Mouse (Mus musculus): ENCODE measurements around the gene Pxdn. TPM values are rescaled to one million over a fixed set of nuclear protein-coding genes. Genes with fewer than 3 reads are reported as not detected.

Pxdn gene
- polyA plus RNA-seq, 1 experiment from 2014 or later, result 43.1 TPM

DNA sequence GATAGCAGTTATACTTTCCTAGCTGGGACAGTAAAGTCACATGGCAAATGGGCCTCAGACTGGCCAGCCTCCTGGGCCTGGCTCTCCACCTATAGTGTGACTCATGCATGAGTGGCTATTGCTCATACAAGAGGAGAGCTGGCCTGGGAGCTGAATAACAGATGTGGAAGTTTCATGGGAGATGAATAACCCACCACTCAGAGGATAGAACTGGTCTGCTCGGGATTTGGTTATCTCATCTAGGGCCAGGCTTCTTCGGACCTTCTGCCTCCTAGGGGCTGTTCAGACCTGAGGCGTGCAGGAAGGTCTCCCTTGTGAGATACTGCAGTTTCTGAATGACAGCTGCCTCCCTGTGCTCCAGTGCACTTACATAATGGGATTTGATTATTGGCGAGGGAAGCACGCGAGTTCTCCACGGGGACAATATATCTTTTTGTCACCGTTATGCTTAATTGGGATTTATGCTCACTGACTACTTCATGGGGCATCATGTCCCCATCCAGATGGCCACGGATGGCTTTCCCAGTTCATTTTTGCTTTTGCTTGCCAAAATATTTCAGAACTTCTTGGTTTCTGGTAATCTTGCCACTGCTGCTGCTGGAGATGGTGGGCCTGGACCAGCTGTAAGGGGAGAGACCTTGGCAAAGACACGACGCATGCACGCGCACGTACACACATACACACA is 66.4 kb downstream of the Pxdn start:
- peak; percentile 58 for ATAC-seq (ENCODE audit: low FRiP score)
- H3K9me3 ChIP-seq, result no peaks in the 10 kb centered on the region
- peak overlapping the region; percentile 78 for H3K27ac ChIP-seq
- no peaks in the 10 kb centered on the region for H3K27me3 ChIP-seq
- H3K36me3 ChIP-seq, result peaks cover 88% of the 10 kb centered on the region
- 49% methylated on average over 14 of the region's 14 CpGs for WGBS
- H3K4me1 ChIP-seq (replicated peaks), result peaks cover 17% of the 10 kb centered on the region
- H3K4me2 ChIP-seq, result no peak overlapping the region
- H3K9ac ChIP-seq, result no peak overlapping the region
- no peak overlapping the region for H3K4me3 ChIP-seq

DNA sequence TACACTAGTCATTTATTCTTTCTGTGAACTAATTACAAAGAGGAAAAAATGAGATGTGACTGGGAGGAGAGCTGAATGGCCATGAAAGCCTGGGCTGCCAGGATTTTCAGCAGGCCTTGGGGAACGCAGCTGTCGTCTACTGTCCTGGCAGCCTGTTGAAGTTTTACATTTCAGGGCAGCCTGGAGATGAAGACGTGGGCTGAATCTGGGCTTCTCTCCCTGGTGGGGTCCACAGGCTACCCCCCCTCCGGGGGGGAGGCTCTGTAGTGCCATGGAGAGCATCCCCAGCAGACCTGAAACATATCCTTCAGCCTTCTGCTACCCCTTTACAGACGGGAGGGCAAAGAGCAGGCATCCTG is 66.9 kb downstream of the Pxdn start:
- no peaks in the 10 kb centered on the region for H3K9me3 ChIP-seq
- WGBS, result 65% methylated on average over 5 of the region's 5 CpGs
- peak overlapping the region; percentile 36; the same call in 1 of the 2 replicates for H3K9ac ChIP-seq
- H3K4me3 ChIP-seq, result no peak overlapping the region
- H3K36me3 ChIP-seq, result peaks cover 88% of the 10 kb centered on the region
- ATAC-seq (ENCODE audit: low FRiP score), result peak; percentile 29
- H3K27ac ChIP-seq, result peak overlapping the region; percentile 78
- no peak overlapping the region for H3K4me2 ChIP-seq
- H3K27me3 ChIP-seq, result no peaks in the 10 kb centered on the region
- peaks cover 17% of the 10 kb centered on the region for H3K4me1 ChIP-seq (replicated peaks)

DNA sequence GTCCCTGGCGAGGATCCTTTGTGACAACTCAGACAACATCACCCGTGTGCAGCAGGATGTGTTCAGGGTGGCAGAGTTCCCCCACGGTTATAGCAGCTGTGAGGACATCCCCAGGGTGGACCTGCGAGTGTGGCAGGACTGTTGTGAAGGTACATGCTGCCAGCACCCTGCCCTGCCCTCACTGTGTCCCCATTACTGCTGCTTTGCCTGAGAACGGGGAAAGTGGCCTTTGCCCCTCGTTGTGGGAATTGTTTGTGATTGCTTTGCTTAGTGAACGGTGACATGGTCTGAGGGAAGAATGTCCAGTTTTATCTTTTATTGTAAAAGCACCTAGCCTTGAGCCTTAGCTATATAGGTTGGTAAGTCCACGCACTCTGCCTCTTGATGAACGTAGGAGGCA is 69.2 kb downstream of the Pxdn start:
- no peak for ATAC-seq (ENCODE audit: low FRiP score)
- peaks cover 17% of the 10 kb centered on the region for H3K4me1 ChIP-seq (replicated peaks)
- H3K9me3 ChIP-seq, result no peaks in the 10 kb centered on the region
- H3K36me3 ChIP-seq, result peaks cover 85% of the 10 kb centered on the region
- no peak overlapping the region for H3K4me2 ChIP-seq
- no peak overlapping the region for H3K27ac ChIP-seq
- no peak overlapping the region for H3K9ac ChIP-seq
- no peak overlapping the region for H3K4me3 ChIP-seq
- WGBS, result 80% methylated on average over 9 of the region's 9 CpGs
- no peaks in the 10 kb centered on the region for H3K27me3 ChIP-seq

DNA sequence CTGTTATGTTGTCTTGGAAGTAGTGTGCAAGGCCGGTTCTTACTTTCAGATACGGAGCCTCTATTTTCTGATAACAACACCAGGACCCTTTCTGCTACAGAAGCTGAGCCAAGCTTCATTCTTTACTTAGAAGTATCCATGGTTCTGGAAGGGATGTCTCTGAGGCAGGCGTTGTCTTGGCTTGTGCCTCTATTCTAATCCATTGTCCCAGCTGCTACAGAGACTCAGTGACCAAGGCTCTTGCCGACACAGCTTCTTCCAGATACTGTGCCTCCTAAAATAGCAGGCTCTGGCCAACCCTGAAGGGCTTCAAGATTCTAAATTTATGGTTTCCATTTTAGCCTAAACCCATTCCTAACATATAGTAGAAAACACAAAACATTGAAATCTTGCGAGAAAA is 71.3 kb downstream of the Pxdn start:
- no peaks in the 10 kb centered on the region for H3K27me3 ChIP-seq
- H3K36me3 ChIP-seq, result peaks cover 85% of the 10 kb centered on the region

DNA sequence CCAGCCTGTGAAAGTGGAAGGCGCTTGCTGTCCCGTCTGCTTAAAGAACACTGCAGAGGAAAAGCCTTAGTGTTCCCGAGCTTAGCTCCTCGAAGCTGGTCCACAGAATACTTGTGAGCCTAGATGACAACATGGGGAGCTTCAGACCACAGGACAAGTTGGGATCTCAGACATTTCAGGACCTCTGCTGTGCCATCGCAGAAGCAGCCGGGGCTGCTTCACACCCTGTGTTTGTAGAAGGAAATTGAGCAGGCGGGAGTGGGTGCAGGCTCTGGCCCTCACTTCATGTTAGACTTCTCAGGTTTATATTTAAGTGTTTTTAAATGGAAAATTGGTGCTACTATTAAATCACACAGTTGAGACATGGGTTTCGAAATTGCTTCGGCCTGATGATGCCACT is 78.1 kb downstream of the Pxdn start:
- 91% methylated on average over 9 of the region's 9 CpGs for WGBS
- Histone ChIP-seq H3K9me3 (no peaks in the 10 kb centered on the region), H3K4me3 (no peak overlapping the region), H3K4me2 (no peak overlapping the region), H3K27ac (no peak overlapping the region), H3K36me3 (peaks cover 76% of the 10 kb centered on the region), H3K4me1 (replicated peaks) (peaks cover 10% of the 10 kb centered on the region; the same call in 1 of the 2 replicates), H3K9ac (no peak overlapping the region), H3K27me3 (no peaks in the 10 kb centered on the region)
- ATAC-seq (ENCODE audit: low FRiP score), result no peak

More for the DNA sequence above, 71.3 kb downstream of the Pxdn start:
- 91% methylated on average over 5 of the region's 5 CpGs for WGBS
- Histone ChIP-seq H3K9ac (no peak overlapping the region), H3K9me3 (no peaks in the 10 kb centered on the region), H3K4me3 (no peak overlapping the region), H3K4me2 (no peak overlapping the region), H3K4me1 (replicated peaks) (peaks cover 12% of the 10 kb centered on the region), H3K27ac (peak overlapping the region; percentile 20)
- no peak for ATAC-seq (ENCODE audit: low FRiP score)

DNA sequence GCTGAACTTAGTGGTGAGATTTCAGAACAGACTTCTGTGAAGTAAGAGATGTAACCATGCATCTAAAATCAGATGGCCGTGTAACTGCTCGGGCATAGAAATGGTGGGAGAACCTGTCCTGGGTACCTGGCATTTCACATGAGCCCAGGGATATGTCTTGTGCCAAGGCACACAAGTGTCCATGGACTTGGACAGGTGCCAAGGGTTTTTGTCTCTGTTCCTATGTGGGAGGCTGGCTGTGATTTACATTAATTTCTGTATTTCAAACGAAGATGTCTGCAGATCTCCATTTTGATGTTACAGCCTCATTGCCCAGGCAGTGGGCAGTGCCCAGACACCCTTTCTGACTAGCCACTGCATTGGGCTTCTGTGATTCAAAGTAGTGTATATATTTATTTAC is 79.7 kb downstream of the Pxdn start:
- Histone ChIP-seq H3K4me2 (no peak overlapping the region), H3K4me3 (no peak overlapping the region), H3K9ac (no peak overlapping the region), H3K9me3 (no peaks in the 10 kb centered on the region), H3K36me3 (peaks cover 70% of the 10 kb centered on the region), H3K4me1 (replicated peaks) (peaks cover 10% of the 10 kb centered on the region; the same call in 1 of the 2 replicates), H3K27ac (no peak overlapping the region), H3K27me3 (no peaks in the 10 kb centered on the region)
- no peak for ATAC-seq (ENCODE audit: low FRiP score)
- 85% methylated on average over 3 of the region's 3 CpGs for WGBS

DNA sequence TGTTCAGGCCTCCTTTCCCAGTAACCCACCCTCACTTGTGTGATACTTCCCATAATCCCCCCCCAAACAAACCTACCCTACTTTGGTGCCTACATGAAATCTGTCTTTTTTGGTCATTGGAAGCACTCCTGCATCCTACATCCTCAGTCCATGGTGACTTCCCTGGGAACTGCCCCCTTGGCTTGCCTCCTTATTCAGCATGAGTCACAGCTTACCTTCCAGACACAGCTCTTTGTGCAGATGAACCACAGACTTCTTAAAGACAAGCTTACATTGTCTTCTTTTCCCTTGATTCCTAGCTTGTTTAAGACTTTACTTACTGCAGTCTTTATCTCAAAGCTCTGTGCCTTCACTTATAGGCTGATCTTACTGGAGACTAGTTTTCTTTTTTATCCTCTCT is 83.0 kb downstream of the Pxdn start:
- Histone ChIP-seq H3K27ac (no peak overlapping the region), H3K4me1 (replicated peaks) (peaks cover 10% of the 10 kb centered on the region; the same call in 1 of the 2 replicates), H3K9ac (no peak overlapping the region), H3K4me2 (no peak overlapping the region), H3K4me3 (no peak overlapping the region), H3K36me3 (peaks cover 46% of the 10 kb centered on the region), H3K9me3 (no peaks in the 10 kb centered on the region), H3K27me3 (no peaks in the 10 kb centered on the region)
- ATAC-seq (ENCODE audit: low FRiP score), result no peak

DNA sequence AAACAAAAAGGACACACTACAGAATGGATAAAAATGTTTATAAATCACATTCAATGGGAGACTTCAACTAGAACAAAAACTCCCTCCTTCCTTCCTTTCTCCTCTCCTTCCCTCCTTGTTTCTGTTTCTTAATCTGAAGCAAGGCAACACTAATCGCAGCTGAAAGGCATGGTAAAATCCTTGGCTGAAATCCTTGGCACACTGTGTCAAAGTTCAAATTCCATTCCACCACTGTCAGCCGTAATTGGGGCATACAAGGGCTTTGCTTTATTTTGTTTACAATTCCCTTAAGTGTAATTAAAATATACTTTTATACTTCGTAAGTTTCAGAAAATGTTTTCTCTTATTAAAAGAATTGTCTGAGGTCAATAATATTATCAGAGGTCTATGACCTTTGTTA is 86.1 kb downstream of the Pxdn start:
- Histone ChIP-seq H3K4me1 (replicated peaks) (no peaks in the 10 kb centered on the region), H3K27ac (no peak overlapping the region), H3K27me3 (no peaks in the 10 kb centered on the region), H3K9ac (no peak overlapping the region), H3K9me3 (no peaks in the 10 kb centered on the region), H3K4me2 (no peak overlapping the region), H3K36me3 (peaks cover 22% of the 10 kb centered on the region), H3K4me3 (no peak overlapping the region)
- no peak for ATAC-seq (ENCODE audit: low FRiP score)
- WGBS, result 42% methylated on average over 3 of the region's 3 CpGs

DNA sequence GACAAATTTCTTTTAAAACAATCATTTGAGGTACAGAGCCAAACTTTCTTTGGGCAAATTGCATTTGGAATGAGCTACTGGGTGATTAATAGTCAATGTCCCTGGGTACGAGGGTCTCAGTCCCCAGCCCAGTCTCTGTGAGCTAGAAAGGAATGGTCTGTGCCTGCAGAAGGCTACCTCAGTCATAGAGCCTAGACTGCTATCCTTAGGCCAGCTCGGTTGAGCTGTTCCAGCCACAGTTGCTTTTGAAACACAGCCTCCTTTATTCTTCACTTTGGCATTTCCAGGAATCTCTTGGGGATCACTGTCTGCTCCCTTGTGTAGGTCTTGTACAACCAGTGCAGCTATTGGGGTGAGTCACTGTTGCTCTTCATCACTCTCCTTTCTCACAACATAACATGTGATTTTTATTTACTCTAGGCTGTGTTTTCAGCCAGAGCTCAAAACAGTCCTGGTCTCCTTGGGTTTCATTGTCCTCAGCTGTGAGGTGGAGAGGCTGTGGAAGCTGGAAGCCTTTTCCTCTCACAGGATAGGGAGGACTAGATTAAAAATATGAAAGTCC is 86.9 kb downstream of the Pxdn start:
- Histone ChIP-seq H3K4me3 (no peak overlapping the region), H3K27ac (no peak overlapping the region), H3K9ac (no peak overlapping the region), H3K4me1 (replicated peaks) (no peaks in the 10 kb centered on the region), H3K4me2 (no peak overlapping the region), H3K9me3 (no peaks in the 10 kb centered on the region), H3K27me3 (no peaks in the 10 kb centered on the region), H3K36me3 (peaks cover 19% of the 10 kb centered on the region)
- 50% methylated on average over 2 of the region's 2 CpGs for WGBS
- ATAC-seq (ENCODE audit: low FRiP score), result no peak

DNA sequence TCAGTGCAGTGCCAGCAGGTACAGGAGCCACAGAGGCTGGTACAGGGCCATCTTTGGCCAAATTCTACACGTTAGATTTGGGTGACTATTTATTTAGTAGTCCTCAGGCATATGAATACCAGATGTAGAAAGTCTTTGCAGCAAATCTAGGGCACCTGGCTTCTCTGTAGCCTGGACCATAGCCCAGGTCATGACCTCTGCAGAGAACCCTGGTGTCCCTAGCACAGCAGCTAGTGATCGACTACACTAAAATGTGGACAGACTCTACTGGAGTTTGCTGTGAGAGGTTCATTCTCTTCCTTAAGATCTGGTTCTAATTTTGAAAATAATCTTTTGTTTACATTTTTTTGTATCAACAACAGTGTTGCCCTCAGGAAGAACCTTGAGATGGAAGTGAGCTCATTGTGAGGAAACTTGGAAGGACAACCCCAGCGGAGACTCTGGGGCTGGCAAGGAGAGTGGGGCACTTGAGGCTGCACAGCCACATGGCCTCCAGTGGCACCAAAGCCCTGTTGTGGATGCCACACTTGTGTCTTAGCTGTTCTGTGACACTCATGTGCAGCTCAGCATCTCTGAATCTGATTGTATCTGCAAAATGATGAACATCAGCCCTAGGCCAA is 90.4 kb downstream of the Pxdn start:
- no peak overlapping the region for H3K4me2 ChIP-seq
- H3K4me1 ChIP-seq (replicated peaks), result no peaks in the 10 kb centered on the region
- H3K4me3 ChIP-seq, result no peak overlapping the region
- no peaks in the 10 kb centered on the region for H3K9me3 ChIP-seq
- no peaks in the 10 kb centered on the region for H3K27me3 ChIP-seq
- ATAC-seq (ENCODE audit: low FRiP score), result no peak
- H3K9ac ChIP-seq, result no peak overlapping the region
- H3K27ac ChIP-seq, result no peak overlapping the region
- peaks cover 2% of the 10 kb centered on the region for H3K36me3 ChIP-seq
- WGBS, result 87% methylated on average over 3 of the region's 3 CpGs

DNA sequence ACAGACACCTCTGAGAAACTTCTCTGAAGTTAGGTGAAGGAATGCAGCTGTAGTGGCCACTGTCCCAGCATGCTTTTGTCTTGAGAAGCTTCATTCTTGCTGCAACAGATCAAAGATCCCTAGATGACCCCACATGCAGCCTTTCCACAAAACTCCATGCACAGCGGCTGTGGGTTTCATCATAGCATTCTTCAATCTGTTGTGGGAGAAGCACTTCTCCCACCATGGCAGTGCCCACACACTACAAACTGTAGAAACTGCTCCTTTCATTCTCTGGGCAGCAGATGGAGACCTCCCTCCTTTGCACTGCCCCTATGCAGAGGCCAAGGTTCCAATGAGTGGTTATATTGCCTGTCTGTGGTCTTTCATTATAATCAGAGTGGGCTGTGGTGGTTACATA is 91.7 kb downstream of the Pxdn start:
- H3K4me3 ChIP-seq, result no peak overlapping the region
- no peaks in the 10 kb centered on the region; the same call in 1 of the 2 replicates for H3K36me3 ChIP-seq
- no peaks in the 10 kb centered on the region for H3K4me1 ChIP-seq (replicated peaks)
- H3K9me3 ChIP-seq, result no peaks in the 10 kb centered on the region
- H3K27ac ChIP-seq, result no peak overlapping the region
- H3K4me2 ChIP-seq, result no peak overlapping the region
- no peaks in the 10 kb centered on the region for H3K27me3 ChIP-seq
- 100% methylated on average over 1 of the region's 1 CpGs for WGBS
- no peak for ATAC-seq (ENCODE audit: low FRiP score)
- no peak overlapping the region for H3K9ac ChIP-seq

DNA sequence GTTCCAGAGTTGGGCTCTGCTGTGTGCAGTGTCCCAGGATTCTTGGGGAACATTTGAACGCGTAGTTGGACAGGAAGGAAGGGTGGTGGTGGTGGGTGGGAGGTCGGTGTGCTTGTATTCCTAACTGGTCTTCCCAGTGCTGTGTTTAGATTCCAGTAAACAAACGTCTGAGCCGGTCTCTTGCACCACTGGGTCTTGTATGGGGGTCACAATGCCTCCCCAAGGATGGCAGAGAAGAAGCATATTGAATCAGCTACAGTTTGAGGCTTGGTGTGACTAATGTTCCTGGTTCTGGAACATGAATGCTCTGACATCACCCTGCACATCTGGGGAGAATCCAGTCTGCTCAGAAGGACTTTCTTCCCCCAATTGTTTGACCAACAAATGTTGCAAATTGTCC is 93.2 kb downstream of the Pxdn start:
- ATAC-seq (ENCODE audit: low FRiP score), result no peak
- H3K9me3 ChIP-seq, result no peaks in the 10 kb centered on the region
- no peak overlapping the region for H3K4me3 ChIP-seq
- no peak overlapping the region for H3K9ac ChIP-seq
- H3K36me3 ChIP-seq, result no peaks in the 10 kb centered on the region
- H3K27ac ChIP-seq, result no peak overlapping the region
- H3K4me2 ChIP-seq, result no peak overlapping the region
- H3K4me1 ChIP-seq (replicated peaks), result peaks cover 3% of the 10 kb centered on the region; the same call in 1 of the 2 replicates
- no peaks in the 10 kb centered on the region for H3K27me3 ChIP-seq
- WGBS, result 88% methylated on average over 5 of the region's 5 CpGs

DNA sequence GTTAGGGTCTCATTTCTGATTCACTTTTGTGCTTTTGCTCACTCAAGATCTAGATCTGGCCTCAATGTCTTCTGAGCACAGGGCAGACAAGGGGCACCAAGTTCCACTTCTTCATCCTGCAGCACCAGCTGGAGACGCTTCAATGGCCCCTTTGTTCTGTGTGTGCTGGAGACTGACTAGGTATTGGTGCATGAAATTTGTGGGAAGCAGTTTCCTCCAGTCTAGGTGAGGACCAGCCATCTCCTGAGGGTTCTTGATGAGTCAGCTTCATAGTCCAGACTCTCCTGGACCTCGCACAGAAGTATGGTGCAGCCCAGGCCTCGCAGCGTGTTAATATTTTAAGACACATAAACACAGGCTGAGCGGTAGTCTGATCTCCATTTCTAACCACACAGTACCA is 97.3 kb downstream of the Pxdn start:
- 84% methylated on average over 5 of the region's 5 CpGs for WGBS
- no peak for ATAC-seq (ENCODE audit: low FRiP score)

More for the DNA sequence above, 97.3 kb downstream of the Pxdn start:
- no peak overlapping the region for H3K4me2 ChIP-seq
- no peaks in the 10 kb centered on the region for H3K9me3 ChIP-seq
- no peak overlapping the region for H3K4me3 ChIP-seq
- H3K27ac ChIP-seq, result no peak overlapping the region
- H3K36me3 ChIP-seq, result no peaks in the 10 kb centered on the region
- no peaks in the 10 kb centered on the region for H3K27me3 ChIP-seq
- H3K4me1 ChIP-seq (replicated peaks), result peaks cover 27% of the 10 kb centered on the region
- no peak overlapping the region for H3K9ac ChIP-seq

Data from hindbrain, embryonic 13.5 days (tissue).